7 mouse cellular contexts compared by ENCODE assay signal in genomic region chrX:154713641-154714255, GRCm38 (mm10).
DNase-seq lines count a peak whose midpoint lies in the region; ATAC-seq lines count a peak whose summit lies in the region.

No protein-coding gene starts in this region.

- H3K4me3 ChIP-seq in megakaryocyte, embryonic 14.5 days (replicated peaks): peak overlapping the region; percentile 54
- 0 out of 2 replicates have a peak overlapping the region, but pooled peaks have one; percentile 12 for H3K4me3 ChIP-seq in embryonic facial prominence, embryonic 15.5 days (replicated peaks)
- H3K4me3 ChIP-seq in kidney, embryonic 15.5 days (replicated peaks): peak overlapping the region; percentile 27
- peak overlapping the region; percentile 38 for H3K4me3 ChIP-seq in neural tube, embryonic 15.5 days (replicated peaks)

- H3K4me2 ChIP-seq in embryonic facial prominence, embryonic 15.5 days (replicated peaks): peak overlapping the region; percentile 31
- peak overlapping the region; percentile 55 for H3K4me2 ChIP-seq in kidney, embryonic 15.5 days
- H3K4me2 ChIP-seq in neural tube, embryonic 15.5 days: peak overlapping the region; percentile 57

- 40% methylated on average over 18 of the region's 27 CpGs for WGBS in embryonic facial prominence, embryonic 15.5 days
- WGBS in kidney, embryonic 15.5 days: 43% methylated on average over 24 of the region's 27 CpGs
- 52% methylated on average over 16 of the region's 27 CpGs for WGBS in neural tube, embryonic 15.5 days

- ATAC-seq in megakaryocyte, adult 5-6 weeks (ENCODE audit: poor library complexity, severe bottlenecking): no peak
- no peak for ATAC-seq in embryonic facial prominence, embryonic 15.5 days (ENCODE audit: insufficient number of reproducible peaks, low FRiP score, low TSS enrichment, low read depth)
- peak; percentile 86 for ATAC-seq in kidney, embryonic 15.5 days (replicated peaks; ENCODE audit: low FRiP score)
- peak; percentile 72 for ATAC-seq in neural tube, embryonic 15.5 days (ENCODE audit: low FRiP score)
- no peak for ATAC-seq in granulocyte monocyte progenitor cell, adult 5-6 weeks (replicated peaks; ENCODE audit: poor library complexity, severe bottlenecking)

- no peak for DNase-seq in ovary, postnatal 10 days (ENCODE audit: low spot score)

- H3K27me3 ChIP-seq in megakaryocyte, embryonic 14.5 days (replicated peaks): no peaks in the 10 kb centered on the region
- H3K27me3 ChIP-seq in embryonic facial prominence, embryonic 15.5 days: no peaks in the 10 kb centered on the region
- H3K27me3 ChIP-seq in kidney, embryonic 15.5 days: no peaks in the 10 kb centered on the region
- no peaks in the 10 kb centered on the region for H3K27me3 ChIP-seq in neural tube, embryonic 15.5 days (replicated peaks)

- peaks cover 29% of the 10 kb centered on the region for H3K9me3 ChIP-seq in megakaryocyte, embryonic 14.5 days
- no peaks in the 10 kb centered on the region for H3K9me3 ChIP-seq in embryonic facial prominence, embryonic 15.5 days (replicated peaks)
- H3K9me3 ChIP-seq in kidney, embryonic 15.5 days (replicated peaks): no peaks in the 10 kb centered on the region
- no peaks in the 10 kb centered on the region for H3K9me3 ChIP-seq in neural tube, embryonic 15.5 days (replicated peaks)

- H3K36me3 ChIP-seq in megakaryocyte, embryonic 14.5 days (replicated peaks; ENCODE audit: low read length): no peaks in the 10 kb centered on the region
- no peaks in the 10 kb centered on the region for H3K36me3 ChIP-seq in embryonic facial prominence, embryonic 15.5 days
- H3K36me3 ChIP-seq in kidney, embryonic 15.5 days: no peaks in the 10 kb centered on the region
- no peaks in the 10 kb centered on the region for H3K36me3 ChIP-seq in neural tube, embryonic 15.5 days

- no peaks in the 10 kb centered on the region for H3K4me1 ChIP-seq in megakaryocyte, embryonic 14.5 days
- no peaks in the 10 kb centered on the region for H3K4me1 ChIP-seq in embryonic facial prominence, embryonic 15.5 days
- H3K4me1 ChIP-seq in kidney, embryonic 15.5 days: no peaks in the 10 kb centered on the region
- no peaks in the 10 kb centered on the region for H3K4me1 ChIP-seq in neural tube, embryonic 15.5 days

- no peak overlapping the region for H3K27ac ChIP-seq in embryonic facial prominence, embryonic 15.5 days (replicated peaks)
- H3K27ac ChIP-seq in kidney, embryonic 15.5 days: no peak overlapping the region
- H3K27ac ChIP-seq in neural tube, embryonic 15.5 days (replicated peaks): no peak overlapping the region

- no peak overlapping the region for H3K9ac ChIP-seq in embryonic facial prominence, embryonic 15.5 days
- H3K9ac ChIP-seq in kidney, embryonic 15.5 days: no peak overlapping the region
- peak overlapping the region; percentile 28; the same call in 1 of the 2 replicates for H3K9ac ChIP-seq in neural tube, embryonic 15.5 days (replicated peaks)

Comparison
In these comparisons a context has a peak if more than half of its experiments do, and no peak if none do; other contexts are left out.
1. ATAC-seq: peak in kidney, embryonic 15.5 days (single experiment) and neural tube, embryonic 15.5 days (single experiment); none in megakaryocyte, adult 5-6 weeks (single experiment), embryonic facial prominence, embryonic 15.5 days (single experiment) and granulocyte monocyte progenitor cell, adult 5-6 weeks (single experiment).
2. Peak in every context shown above with its lines, with median percentiles within 50 percentile points of each other: H3K4me3 ChIP-seq and H3K4me2 ChIP-seq.